Mouse (Mus musculus): ENCODE data around the gene Olfr1346. TPM values are rescaled to one million over a fixed set of nuclear protein-coding genes. Genes with fewer than 3 reads are reported as not detected.
"Not testable (repeated sequence)": the region's sequence is repeated elsewhere in the genome, so short reads cannot be mapped to it uniquely, and the experiment has no call there.

Gene Olfr1346
- total RNA-seq (2021) = not detected

GRCm38 (mm10) chr7:6466951-6467350 lies at the start of gene Olfr1346:
Gene Olfr1346 (plus strand): TSS chr7:6467101.
- intact Hi-C loops (cut with DNase I) = no loop called here
- no peak for DNase-seq

GRCm38 (mm10) chr7:6419894-6420293 lies 47.0 kb upstream of the Olfr1346 start:
- intact Hi-C loops (cut with DNase I) = no loop called here
- DNase-seq = no peak

- no peak for DNase-seq
- intact Hi-C loops (cut with DNase I) = no loop called here
These were observed 37.5 kb upstream of the Olfr1346 start for GRCm38 (mm10) chr7:6429381-6429780.

GRCm38 (mm10) chr7:6430342-6430741 lies 36.6 kb upstream of the Olfr1346 start:
- DNase-seq = no peak
- intact Hi-C loops (cut with DNase I) = loop anchor here (5.0 to 10.0 kb wide), 5 partner anchors 154 to 867 kb away; partner anchors contain the start of genes Gm45844 and Zim1

GRCm38 (mm10) chr7:6438388-6438787 lies 28.5 kb upstream of the Olfr1346 start, which contains the start of gene Olfr1344:
Gene Olfr1344 (plus strand): TSS chr7:6438688.
- no peak for DNase-seq
- intact Hi-C loops (cut with DNase I) = loop anchor here (10.0 kb wide), 3 partner anchors 146 to 496 kb away; partner anchors contain the start of gene Zim1

GRCm38 (mm10) chr7:6441173-6441572 lies 25.7 kb upstream of the Olfr1346 start:
- no peak for DNase-seq
- intact Hi-C loops (cut with DNase I) = loop anchor here (10.0 kb wide), 1 partner anchor 224 kb away; no protein-coding TSS in a partner anchor

- intact Hi-C loops (cut with DNase I) = loop anchor here (10.0 kb wide), 1 partner anchor 217 kb away; no protein-coding TSS in a partner anchor
- no peak for DNase-seq
These were observed 19.1 kb upstream of the Olfr1346 start for GRCm38 (mm10) chr7:6447771-6448170.

- intact Hi-C loops (cut with DNase I) = no loop called here
These were observed 11.0 kb upstream of the Olfr1346 start, which contains the start of gene Olfr1336 for GRCm38 (mm10) chr7:6455868-6456267. Gene Olfr1336 (plus strand): TSS chr7:6456168.

GRCm38 (mm10) chr7:6456399-6456798 lies 10.5 kb upstream of the Olfr1346 start:
- intact Hi-C loops (cut with DNase I) = no loop called here
- DNase-seq = no peak

More at GRCm38 (mm10) chr7:6455868-6456267, 11.0 kb upstream of the Olfr1346 start, which contains the start of gene Olfr1336:
- DNase-seq = no peak

GRCm38 (mm10) chr7:6477633-6478032 lies 10.7 kb downstream of the Olfr1346 start:
- intact Hi-C loops (cut with DNase I); DNase-seq: not testable (repeated sequence)

- no peak for DNase-seq
- intact Hi-C loops (cut with DNase I) = no loop called here
These were observed 19.9 kb downstream of the Olfr1346 start, which contains the start of gene Olfr5 for GRCm38 (mm10) chr7:6486841-6487240. Gene Olfr5 (minus strand): TSS chr7:6486941.

- no peak for DNase-seq
- intact Hi-C loops (cut with DNase I) = no loop called here
These were observed 32.8 kb downstream of the Olfr1346 start, which contains the start of gene Olfr1347 for GRCm38 (mm10) chr7:6499655-6500054. Gene Olfr1347 (minus strand): TSS chr7:6499755.

GRCm38 (mm10) chr7:6508648-6509047 lies 41.7 kb downstream of the Olfr1346 start, which contains the start of gene Olfr1348:
Gene Olfr1348 (minus strand): TSS chr7:6508748.
- intact Hi-C loops (cut with DNase I) = no loop called here

GRCm38 (mm10) chr7:6521666-6522065 lies 54.8 kb downstream of the Olfr1346 start:
- no peak for DNase-seq
- intact Hi-C loops (cut with DNase I) = no loop called here

More at GRCm38 (mm10) chr7:6508648-6509047, 41.7 kb downstream of the Olfr1346 start, which contains the start of gene Olfr1348:
- DNase-seq = no peak

GRCm38 (mm10) chr7:6522850-6523249 lies 55.9 kb downstream of the Olfr1346 start, which contains the start of gene Olfr1349:
Gene Olfr1349 (minus strand): TSS chr7:6522950.
- intact Hi-C loops (cut with DNase I) = no loop called here
- no peak for DNase-seq

GRCm38 (mm10) chr7:6525001-6525400 lies 58.1 kb downstream of the Olfr1346 start:
- no peak for DNase-seq
- intact Hi-C loops (cut with DNase I) = no loop called here

- intact Hi-C loops (cut with DNase I) = no loop called here
- peak; percentile 16 for DNase-seq
These were observed 59.2 kb downstream of the Olfr1346 start for GRCm38 (mm10) chr7:6526141-6526540.

Other genes starting within 250 kb of the Olfr1346 start
- gene Zscan5b, start 244.8 kb upstream of the Olfr1346 start, total RNA-seq (2021) = not detected
- not detected for gene Epp13, start 214.4 kb upstream of the Olfr1346 start, total RNA-seq (2021)
- gene Zfp667, start 180.5 kb upstream of the Olfr1346 start, total RNA-seq (2021) = 10 to 100 TPM; 10.1 to 12.2 TPM
- gene Zfp583, start 135.8 kb upstream of the Olfr1346 start, total RNA-seq (2021) = 10 to 100 TPM; 14.9 to 17.2 TPM
- gene Gm3854, start 123.3 kb upstream of the Olfr1346 start, total RNA-seq (2021) = 1 to 10 TPM; 7.6 to 9.4 TPM
- gene Zfp78, start 103.8 kb upstream of the Olfr1346 start, total RNA-seq (2021) = 1 to 10 TPM; 4.3 to 5.6 TPM
- 10 to 100 TPM; 17.7 to 18.0 TPM for gene Zfp28, start 83.8 kb upstream of the Olfr1346 start, total RNA-seq (2021)
- gene Smim17, start 68.4 kb upstream of the Olfr1346 start, total RNA-seq (2021) = 10 to 100 TPM; 12.2 to 16.6 TPM
- under 1 TPM; 0.44 to 0.56 TPM for gene Gm20715, start 56.8 kb upstream of the Olfr1346 start, total RNA-seq (2021)
- gene Olfr1344, start 28.4 kb upstream of the Olfr1346 start, total RNA-seq (2021) = under 1 TPM in 1 of 2 experiments, not detected in 1; 0.54 TPM
- under 1 TPM in 1 of 2 experiments, not detected in 1; 0.06 TPM for gene Olfr1336, start 10.9 kb upstream of the Olfr1346 start, total RNA-seq (2021)
- gene Olfr5, start 19.8 kb downstream of the Olfr1346 start, total RNA-seq (2021) = not detected
- not detected for gene Olfr1347, start 32.7 kb downstream of the Olfr1346 start, total RNA-seq (2021)
- gene Olfr1348, start 41.6 kb downstream of the Olfr1346 start, total RNA-seq (2021) = not detected
- not detected for gene Olfr1349, start 55.8 kb downstream of the Olfr1346 start, total RNA-seq (2021)
- not detected for gene Olfr1350, start 97.7 kb downstream of the Olfr1346 start, total RNA-seq (2021)
- gene Zim1, start 229.3 kb downstream of the Olfr1346 start, total RNA-seq (2021) = 10 to 100 TPM; 20.5 to 37.4 TPM